Mouse (Mus musculus): ENCODE results near the gene Nrxn1. TPM values are rescaled to one million over a fixed set of nuclear protein-coding genes. Genes with fewer than 3 reads are reported as not detected.

The Nrxn1 gene
- polyA plus RNA-seq, 1 experiment from 2014 or later, result 0.36 TPM

- DNase-seq (ENCODE audit: low spot score), result no peak
Measured at GRCm38 (mm10) chr17:90452770-90453169, 640.1 kb downstream of the Nrxn1 start.

- DNase-seq (ENCODE audit: low spot score), result no peak
Measured at GRCm38 (mm10) chr17:90451384-90451783, 641.5 kb downstream of the Nrxn1 start.

DNA sequence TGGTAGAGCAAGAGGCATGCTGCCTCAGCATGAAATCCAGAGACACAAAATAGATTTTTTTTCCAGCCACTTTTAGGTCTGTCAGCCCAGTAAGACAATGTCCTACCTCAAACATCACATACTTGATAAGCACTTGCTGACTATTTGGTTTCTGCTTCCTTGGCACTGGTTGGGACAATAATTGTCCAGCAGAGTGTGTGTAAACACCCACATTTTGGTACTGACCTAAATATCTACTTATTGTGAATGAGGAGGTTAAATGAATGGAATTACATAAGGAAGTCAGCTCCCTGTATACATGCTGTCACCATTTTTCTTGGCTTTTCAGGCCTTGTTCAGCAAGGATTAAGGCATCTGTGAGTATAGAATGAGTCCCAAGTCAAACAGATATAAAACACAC is 649.8 kb downstream of the Nrxn1 start:
- DNase-seq (ENCODE audit: low spot score), result no peak

DNA sequence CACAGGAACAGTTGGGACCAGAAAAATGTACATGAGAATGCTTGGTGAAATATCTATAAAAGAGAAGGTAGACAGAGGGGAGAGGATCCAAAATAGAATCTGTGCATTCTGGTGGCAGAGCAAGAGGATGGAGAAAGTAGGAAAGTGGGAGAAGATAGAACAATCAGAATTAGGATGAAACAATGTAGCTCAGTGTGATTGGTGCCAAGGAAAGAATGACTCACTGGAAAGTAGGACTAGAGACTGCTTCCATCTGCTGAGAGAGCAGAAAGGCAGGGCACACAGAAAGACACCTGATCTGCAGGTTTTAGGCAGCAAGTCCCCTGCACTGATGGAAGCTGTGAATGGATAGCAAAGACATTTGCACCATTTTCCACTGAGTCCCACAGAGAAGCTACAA is 657.0 kb downstream of the Nrxn1 start:
- DNase-seq (ENCODE audit: low spot score), result no peak

GRCm38 (mm10) chr17:90435371-90435770 is 657.5 kb downstream of the Nrxn1 start:
- DNase-seq (ENCODE audit: low spot score), result no peak

GRCm38 (mm10) chr17:90430211-90430610 is 662.7 kb downstream of the Nrxn1 start:
- DNase-seq (ENCODE audit: low spot score), result no peak

DNA sequence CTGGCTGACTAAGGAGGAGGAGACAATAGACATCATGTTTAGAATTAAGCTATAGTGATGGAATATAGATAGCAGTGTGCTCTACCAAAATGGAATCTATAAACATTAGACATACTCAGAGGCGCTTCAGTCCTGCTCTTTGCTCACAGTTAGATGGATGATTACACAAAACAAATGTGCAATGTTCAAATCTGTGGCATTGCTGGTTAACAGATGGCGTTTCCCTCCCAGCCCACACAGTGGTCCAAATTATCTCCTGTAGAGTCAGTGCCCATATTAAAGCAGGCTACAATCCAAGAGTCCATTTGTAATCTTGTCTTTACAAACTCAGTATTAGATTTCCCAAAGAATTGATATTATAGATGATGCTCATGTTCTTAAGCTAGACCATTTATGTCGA is 666.9 kb downstream of the Nrxn1 start:
- DNase-seq (ENCODE audit: low spot score), result no peak

- DNase-seq (ENCODE audit: low spot score), result no peak
Measured at GRCm38 (mm10) chr17:90422591-90422990, 670.3 kb downstream of the Nrxn1 start.

GRCm38 (mm10) chr17:90420757-90421156 is 672.1 kb downstream of the Nrxn1 start:
- no peak for DNase-seq (ENCODE audit: low spot score)

- DNase-seq (ENCODE audit: low spot score), result no peak
Measured at GRCm38 (mm10) chr17:90419615-90420014, 673.3 kb downstream of the Nrxn1 start.

DNA sequence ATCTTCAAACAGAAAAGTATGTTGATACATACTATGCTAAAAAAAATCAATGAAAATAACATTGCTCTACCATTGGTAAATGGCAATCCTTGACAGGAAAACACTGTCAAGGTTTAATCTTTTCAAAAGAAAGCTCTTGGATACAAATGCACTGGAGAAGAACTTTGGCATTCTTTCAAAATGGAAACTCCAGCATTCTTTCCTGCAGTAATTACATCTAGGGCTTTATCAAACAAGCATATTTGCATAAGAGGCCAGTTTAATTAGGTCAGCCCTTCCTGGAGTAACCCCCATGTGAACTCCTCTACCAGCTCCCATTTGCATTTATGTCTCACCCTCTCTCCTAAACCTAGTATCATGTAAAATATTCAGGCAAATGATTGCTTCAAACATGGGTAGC is 696.5 kb downstream of the Nrxn1 start:
- no peak for DNase-seq (ENCODE audit: low spot score)

DNA sequence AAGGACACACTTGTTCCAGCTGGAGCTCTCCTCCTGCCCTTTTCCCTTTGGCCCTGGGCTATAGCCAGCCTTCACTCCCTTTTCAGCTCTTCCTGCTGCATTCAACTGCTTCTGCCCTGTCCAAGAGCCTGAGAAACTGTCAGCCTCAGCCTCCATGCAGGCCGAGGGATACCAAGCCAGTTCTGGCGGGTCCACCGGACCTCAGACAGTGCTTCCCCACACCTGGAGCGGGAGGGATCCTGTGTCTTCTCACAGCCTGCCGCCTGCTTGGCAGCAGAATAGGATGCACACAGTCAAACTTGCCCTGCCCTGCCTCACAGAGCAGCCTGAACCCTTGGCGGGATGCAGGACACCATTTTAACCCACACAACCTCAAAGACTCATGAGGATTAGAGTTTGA is 698.3 kb downstream of the Nrxn1 start:
- DNase-seq (ENCODE audit: low spot score), result no peak

DNA sequence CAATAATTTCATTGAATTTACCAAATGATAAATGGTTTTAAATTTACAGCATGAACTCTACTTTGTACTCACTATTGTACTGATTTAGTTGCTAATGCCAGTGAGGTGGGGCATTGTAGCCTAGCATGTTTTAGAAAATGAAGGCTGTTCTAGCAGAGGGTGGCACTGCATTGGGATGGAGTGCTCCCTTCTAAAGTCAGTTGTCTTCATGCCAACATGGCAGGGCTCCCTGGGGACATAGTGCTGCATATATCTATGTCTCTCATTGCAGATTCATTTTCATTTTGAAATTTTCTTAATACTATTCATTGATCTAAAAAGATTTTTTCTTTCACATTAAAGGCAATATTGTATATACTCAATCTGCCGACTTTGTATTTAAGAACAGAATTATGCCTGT is 700.1 kb downstream of the Nrxn1 start:
- DNase-seq (ENCODE audit: low spot score), result no peak

DNA sequence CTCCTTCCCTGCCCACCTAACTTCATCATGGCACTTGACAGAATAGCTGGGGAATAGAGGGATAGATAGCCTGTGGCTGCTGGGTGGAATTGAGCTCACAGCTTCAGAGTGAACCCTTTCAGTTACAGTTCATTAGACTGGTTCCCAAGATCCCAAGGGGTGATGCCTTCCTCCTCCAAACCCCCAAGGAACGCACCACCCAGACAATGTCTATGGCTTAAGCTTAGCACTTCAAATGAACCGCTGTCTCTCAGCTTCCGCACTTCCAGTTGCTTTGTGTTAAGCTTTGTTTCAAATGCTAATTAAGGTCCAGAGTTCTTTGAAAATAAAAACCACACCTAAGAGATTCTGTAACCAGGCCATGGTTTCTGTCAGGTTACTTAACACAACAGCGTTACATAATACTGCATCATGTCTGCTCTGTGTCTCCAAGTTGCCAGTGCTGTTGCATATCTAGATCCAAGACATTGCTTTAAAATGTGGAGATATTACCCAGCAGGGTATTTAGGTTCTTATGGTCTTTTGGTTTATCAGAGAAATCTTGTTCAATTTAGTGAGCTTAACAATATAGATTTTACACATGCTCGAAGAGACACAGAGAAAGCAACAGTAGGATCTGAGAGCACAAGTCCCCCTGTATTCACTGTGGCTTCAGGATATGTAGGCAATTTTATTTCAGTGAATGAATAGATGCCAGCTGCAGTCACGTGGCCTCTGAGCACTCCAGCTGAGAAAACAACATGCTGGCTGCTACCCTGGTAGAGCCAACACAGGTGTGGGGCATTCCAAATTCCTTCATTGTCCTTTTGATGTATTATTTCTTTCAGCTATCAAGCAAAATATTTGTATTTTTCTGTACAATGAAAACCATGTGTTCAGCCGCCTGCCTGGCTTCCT is 702.3 kb downstream of the Nrxn1 start:
- DNase-seq (ENCODE audit: low spot score), result no peak

GRCm38 (mm10) chr17:90384856-90385255 is 708.0 kb downstream of the Nrxn1 start:
- no peak for DNase-seq (ENCODE audit: low spot score)

- DNase-seq (ENCODE audit: low spot score), result no peak
Measured at GRCm38 (mm10) chr17:90382496-90383443, 710.1 kb downstream of the Nrxn1 start.

GRCm38 (mm10) chr17:90376533-90376932 is 716.3 kb downstream of the Nrxn1 start:
- no peak for DNase-seq (ENCODE audit: low spot score)

DNA sequence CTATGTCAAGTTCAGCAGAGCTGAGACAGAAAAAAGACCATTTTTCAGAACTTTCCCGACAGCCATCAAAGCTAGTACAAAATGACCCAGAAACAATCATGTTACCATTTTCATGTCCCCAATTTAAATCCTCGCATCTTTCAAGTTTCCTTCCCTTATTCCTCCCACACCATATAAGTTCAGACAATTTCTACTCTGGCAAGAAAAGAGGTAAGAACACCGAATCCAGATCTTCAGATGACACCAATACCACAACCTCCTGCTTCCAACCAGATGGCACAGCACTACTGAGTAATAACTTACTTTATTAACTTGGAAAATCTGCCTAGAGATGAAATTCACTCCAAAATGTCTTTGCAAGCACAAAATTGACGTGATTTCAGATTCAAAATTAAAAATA is 730.7 kb downstream of the Nrxn1 start:
- no peak for DNase-seq (ENCODE audit: low spot score)

DNA sequence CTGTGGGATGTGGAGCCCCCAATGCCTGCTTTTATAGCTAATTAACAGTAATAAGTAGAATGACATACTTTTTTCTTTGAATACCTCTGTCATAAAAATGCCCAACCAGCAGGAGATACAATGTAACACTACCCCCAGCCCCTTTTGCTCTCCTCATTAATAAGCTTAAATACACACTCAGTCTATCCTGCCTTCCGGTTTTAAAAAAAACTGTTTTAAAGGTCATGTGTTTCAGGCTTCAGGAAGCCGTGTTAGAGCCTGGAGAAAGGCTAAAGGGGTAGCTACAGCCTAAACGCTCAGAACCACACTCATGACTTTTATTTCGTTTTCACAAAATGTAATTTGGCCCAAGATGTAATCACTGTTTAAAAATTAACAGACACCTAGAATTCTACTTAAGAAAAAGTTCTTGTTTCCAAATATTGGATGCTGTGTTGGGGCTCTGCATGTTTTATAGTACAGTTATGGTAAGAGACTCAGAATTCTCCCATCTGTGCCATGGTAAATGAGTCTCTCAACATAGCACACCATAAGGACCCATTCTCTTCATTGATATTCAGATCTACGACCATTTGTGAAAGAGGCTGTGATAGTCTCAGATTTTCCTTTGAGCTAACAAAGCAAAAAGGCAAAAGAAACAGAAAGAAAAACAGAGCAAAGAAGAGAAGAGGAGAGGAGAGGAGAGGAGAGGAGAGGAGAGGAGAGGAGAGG is 743.3 kb downstream of the Nrxn1 start:
- DNase-seq (ENCODE audit: low spot score), result no peak

- no peak for DNase-seq (ENCODE audit: low spot score)
Measured at GRCm38 (mm10) chr17:90346735-90347475, 746.0 kb downstream of the Nrxn1 start.

GRCm38 (mm10) chr17:90333445-90333844 is 759.4 kb downstream of the Nrxn1 start:
- no peak for DNase-seq (ENCODE audit: low spot score)
